Mouse (Mus musculus): ENCODE results near the gene Rps10. TPM values are rescaled to one million over a fixed set of nuclear protein-coding genes. Genes with fewer than 3 reads are reported as not detected.

Rps10 gene
- 591 and 603 TPM in 2 replicates for polyA plus RNA-seq (2015; fragmentation: Nextera tagmentation; extraction: Ambion mirVana)

DNA sequence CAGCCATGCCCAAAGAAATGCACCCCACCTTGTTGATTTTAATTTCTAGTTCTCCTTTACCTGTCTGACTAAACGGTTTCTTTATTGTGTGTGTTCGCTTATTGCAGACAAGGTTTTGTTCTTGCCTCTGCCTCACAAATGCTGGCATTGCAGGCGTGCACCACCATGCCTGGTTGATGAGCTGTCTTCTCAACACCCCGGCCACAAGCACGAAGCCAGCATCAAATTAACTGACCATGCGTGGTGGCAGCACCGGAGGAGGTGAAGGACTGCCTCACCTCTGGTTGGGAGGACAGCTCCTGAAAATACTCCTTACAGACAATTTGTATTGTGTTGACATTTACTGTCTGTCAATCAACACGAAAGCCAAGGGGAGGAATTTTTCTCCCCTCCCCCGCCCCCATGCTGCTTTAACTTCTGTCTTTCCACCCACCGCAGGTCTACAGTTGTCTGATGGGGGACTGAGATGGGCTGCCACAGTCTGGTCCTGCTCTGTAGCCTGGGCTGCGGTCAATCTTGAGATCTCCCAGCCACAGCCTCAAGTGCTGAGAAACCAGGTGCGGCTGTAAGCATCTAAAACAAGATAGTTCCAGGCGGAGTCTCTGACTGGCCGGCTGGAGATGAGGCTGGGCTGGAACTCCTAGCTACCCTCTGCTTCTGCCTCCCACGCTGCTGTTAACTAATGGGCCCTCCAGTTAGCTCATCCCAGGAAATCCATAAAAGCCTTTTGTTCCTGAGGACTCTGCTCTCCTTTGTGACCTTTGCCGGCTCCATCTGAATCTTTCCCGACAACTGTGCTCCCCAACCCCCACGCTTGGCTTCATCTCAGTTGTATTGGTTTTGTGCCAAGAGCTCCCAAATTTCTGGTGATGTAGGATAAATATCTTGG is at the start of gene Rps10:
Gene Rps10, minus strand, starts transcription at position 538 of the 889 bp plus-strand sequence.
- H3K9me3 ChIP-seq (ENCODE audit: control insufficient read depth): no peaks in the 10 kb centered on the region
- H3K36me3 ChIP-seq (ENCODE audit: control insufficient read depth, insufficient read depth): peaks cover 19% of the 10 kb centered on the region
- 48% methylated on average over 18 of the region's 18 CpGs for WGBS
- no peaks in the 10 kb centered on the region for H3K4me1 ChIP-seq (replicated peaks; ENCODE audit: control insufficient read depth, insufficient read depth, low read length)
- H3K4me2 ChIP-seq (replicated peaks; ENCODE audit: low read depth): peak within 1 kb of the TSS; percentile 74
- no peaks in the 10 kb centered on the region for H3K27me3 ChIP-seq (replicated peaks; ENCODE audit: control insufficient read depth, insufficient read depth, low read length)
- no peak for ATAC-seq
- H3K4me3 ChIP-seq (ENCODE audit: low read depth, low read length): peak within 1 kb of the TSS; percentile 85
- no peak for TF ChIP-seq CTCF (IDR thresholded peaks at IDR 0.05; ENCODE audit: low read depth)
- no peak within 1 kb of the TSS for H3K9ac ChIP-seq (ENCODE audit: low read depth, low read length)
- peak within 1 kb of the TSS; percentile 78 for H3K27ac ChIP-seq (ENCODE audit: low read depth, low read length)

DNA sequence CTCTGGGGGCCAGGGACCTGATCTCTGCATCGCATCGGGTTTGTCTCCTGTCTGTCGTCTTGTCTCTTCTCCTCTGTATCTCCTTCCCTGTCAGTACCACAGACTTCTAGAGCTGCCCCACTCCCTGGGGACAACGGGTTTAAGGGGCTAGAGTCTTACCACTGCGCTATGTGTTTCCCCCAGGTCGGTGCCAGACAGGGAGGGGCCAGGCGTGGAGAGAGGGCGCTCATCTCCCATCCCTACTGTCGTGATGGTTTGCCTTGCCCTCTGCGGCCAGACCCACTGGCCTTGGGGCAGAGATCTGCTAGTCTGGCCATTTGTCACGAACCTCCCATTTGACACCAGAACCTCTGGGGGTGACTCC is 49.1 kb upstream of the Rps10 start:
- H3K36me3 ChIP-seq (ENCODE audit: control insufficient read depth, insufficient read depth): no peaks in the 10 kb centered on the region
- no peak overlapping the region for H3K9ac ChIP-seq (ENCODE audit: low read depth, low read length)
- peak overlapping the region; percentile 66 for H3K4me2 ChIP-seq (replicated peaks; ENCODE audit: low read depth)
- H3K9me3 ChIP-seq (ENCODE audit: control insufficient read depth): no peaks in the 10 kb centered on the region
- WGBS: 3% methylated on average over 11 of the region's 11 CpGs
- H3K27ac ChIP-seq (ENCODE audit: low read depth, low read length): no peak overlapping the region
- ATAC-seq: no peak
- no peak for TF ChIP-seq CTCF (IDR thresholded peaks at IDR 0.05; ENCODE audit: low read depth)
- H3K4me1 ChIP-seq (replicated peaks; ENCODE audit: control insufficient read depth, insufficient read depth, low read length): no peaks in the 10 kb centered on the region
- peaks cover 32% of the 10 kb centered on the region for H3K27me3 ChIP-seq (replicated peaks; ENCODE audit: control insufficient read depth, insufficient read depth, low read length)
- H3K4me3 ChIP-seq (ENCODE audit: low read depth, low read length): peak overlapping the region; percentile 42

DNA sequence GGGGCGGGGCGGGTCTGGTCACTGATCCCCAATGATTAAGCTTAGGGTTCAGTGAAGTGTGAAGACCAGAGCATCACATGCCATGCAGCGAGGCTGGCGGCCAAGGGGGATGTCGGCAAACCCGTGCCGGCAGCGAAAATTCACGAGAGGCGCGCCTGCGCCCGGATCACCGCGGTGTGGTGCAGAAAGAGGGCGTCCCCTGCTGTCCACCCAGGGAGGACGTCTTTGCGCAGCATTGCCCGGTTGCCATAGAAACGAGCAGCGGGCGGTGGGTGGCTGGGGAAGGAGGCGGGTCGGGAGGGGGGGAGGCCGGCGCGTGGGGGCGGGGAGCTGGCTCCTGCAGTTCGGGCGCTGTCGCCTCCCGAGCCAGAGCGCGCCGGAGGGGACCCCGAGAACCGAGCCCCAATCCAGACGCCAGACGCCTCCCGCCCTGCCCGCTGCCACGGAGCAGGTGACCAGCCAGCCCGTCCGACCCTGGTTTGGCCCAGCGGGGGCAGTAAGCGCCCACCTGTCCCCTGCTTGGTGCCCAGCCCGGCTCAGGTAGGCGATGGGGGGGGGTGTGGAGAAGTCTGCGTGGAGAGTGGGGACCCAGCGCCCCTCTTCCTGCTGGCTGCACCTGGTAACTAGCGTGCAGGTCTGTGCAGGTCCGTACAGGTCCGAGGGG is 48.5 kb upstream of the Rps10 start:
- peaks cover 32% of the 10 kb centered on the region for H3K27me3 ChIP-seq (replicated peaks; ENCODE audit: control insufficient read depth, insufficient read depth, low read length)
- no peak overlapping the region for H3K27ac ChIP-seq (ENCODE audit: low read depth, low read length)
- 2% methylated on average over 50 of the region's 53 CpGs for WGBS
- no peaks in the 10 kb centered on the region for H3K9me3 ChIP-seq (ENCODE audit: control insufficient read depth)
- peak; percentile 72 for TF ChIP-seq CTCF (IDR thresholded peaks at IDR 0.05; ENCODE audit: low read depth)
- no peaks in the 10 kb centered on the region for H3K4me1 ChIP-seq (replicated peaks; ENCODE audit: control insufficient read depth, insufficient read depth, low read length)
- H3K4me3 ChIP-seq (ENCODE audit: low read depth, low read length): peak overlapping the region; percentile 42
- peak overlapping the region; percentile 66 for H3K4me2 ChIP-seq (replicated peaks; ENCODE audit: low read depth)
- no peak for ATAC-seq
- H3K9ac ChIP-seq (ENCODE audit: low read depth, low read length): no peak overlapping the region
- no peaks in the 10 kb centered on the region for H3K36me3 ChIP-seq (ENCODE audit: control insufficient read depth, insufficient read depth)

DNA sequence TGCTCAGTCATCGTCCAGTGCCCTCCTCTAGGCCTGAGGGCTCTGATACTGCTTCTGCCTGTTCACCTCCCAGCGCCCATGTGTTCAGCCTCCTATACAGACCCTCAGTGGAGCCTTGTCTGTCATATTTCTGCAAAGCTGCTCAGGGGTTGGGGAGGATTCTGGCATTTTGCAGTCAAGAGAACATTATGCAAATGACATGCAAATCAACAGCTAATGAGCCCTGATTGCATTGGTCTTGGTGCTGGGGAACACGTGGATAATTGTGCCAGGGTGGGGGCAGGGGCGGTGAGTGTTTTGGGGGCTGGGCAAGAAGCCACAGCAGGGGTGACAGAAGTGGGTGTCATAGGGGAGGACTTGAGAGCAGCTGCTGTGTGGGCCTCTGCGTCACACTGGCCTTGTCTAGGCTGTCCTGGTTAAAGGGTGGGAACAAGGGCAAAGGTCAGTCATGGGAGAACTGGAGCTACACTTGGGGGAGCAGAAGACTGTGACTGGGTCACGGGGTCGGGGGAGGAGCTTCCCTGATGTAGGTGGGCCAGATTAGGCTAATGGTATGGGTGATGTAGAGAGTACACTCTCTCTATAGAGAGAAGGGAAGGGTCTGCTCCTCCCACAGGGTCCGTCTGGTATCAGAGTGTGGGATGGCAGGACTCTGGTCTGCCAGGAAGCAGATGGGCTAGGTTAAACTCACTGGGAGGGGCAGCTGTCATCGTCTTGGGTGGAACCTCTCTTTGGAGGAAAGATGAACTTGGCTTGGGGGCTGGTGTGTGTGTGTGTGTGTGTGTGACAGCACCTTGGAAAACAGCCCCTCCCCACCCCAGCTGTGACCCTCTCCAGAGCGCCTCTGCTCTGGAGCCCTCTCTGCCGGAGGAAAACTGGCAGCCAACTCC is 42.7 kb upstream of the Rps10 start:
- 44% methylated on average over 11 of the region's 11 CpGs for WGBS
- Histone ChIP-seq H3K4me2 (replicated peaks; ENCODE audit: low read depth) (no peak overlapping the region), H3K9ac (ENCODE audit: low read depth, low read length) (no peak overlapping the region), H3K9me3 (ENCODE audit: control insufficient read depth) (no peaks in the 10 kb centered on the region), H3K4me3 (ENCODE audit: low read depth, low read length) (no peak overlapping the region), H3K36me3 (ENCODE audit: control insufficient read depth, insufficient read depth) (no peaks in the 10 kb centered on the region), H3K4me1 (replicated peaks; ENCODE audit: control insufficient read depth, insufficient read depth, low read length) (peaks cover 4% of the 10 kb centered on the region; the same call in 1 of the 2 replicates), H3K27me3 (replicated peaks; ENCODE audit: control insufficient read depth, insufficient read depth, low read length) (0 out of 2 replicates have a peak, but pooled peaks cover 3% of the 10 kb centered on the region), H3K27ac (ENCODE audit: low read depth, low read length) (no peak overlapping the region)
- no peak for TF ChIP-seq CTCF (IDR thresholded peaks at IDR 0.05; ENCODE audit: low read depth)
- no peak for ATAC-seq

- H3K9me3 ChIP-seq (ENCODE audit: control insufficient read depth): no peaks in the 10 kb centered on the region
- no peak overlapping the region for H3K4me2 ChIP-seq (replicated peaks; ENCODE audit: low read depth)
- no peak overlapping the region for H3K27ac ChIP-seq (ENCODE audit: low read depth, low read length)
- 69% methylated on average over 5 of the region's 5 CpGs for WGBS
- peaks cover 4% of the 10 kb centered on the region; the same call in 1 of the 2 replicates for H3K4me1 ChIP-seq (replicated peaks; ENCODE audit: control insufficient read depth, insufficient read depth, low read length)
- no peaks in the 10 kb centered on the region for H3K36me3 ChIP-seq (ENCODE audit: control insufficient read depth, insufficient read depth)
- H3K27me3 ChIP-seq (replicated peaks; ENCODE audit: control insufficient read depth, insufficient read depth, low read length): no peaks in the 10 kb centered on the region
- no peak for TF ChIP-seq CTCF (IDR thresholded peaks at IDR 0.05; ENCODE audit: low read depth)
- no peak overlapping the region for H3K9ac ChIP-seq (ENCODE audit: low read depth, low read length)
- ATAC-seq: no peak
- H3K4me3 ChIP-seq (ENCODE audit: low read depth, low read length): no peak overlapping the region
Measured at GRCm38 (mm10) chr17:27677756-27678155, 41.3 kb upstream of the Rps10 start.
